Mouse (Mus musculus) Patski (cell line): ENCODE data around the gene Vcan. TPM values are rescaled to one million over a fixed set of nuclear protein-coding genes. Genes with fewer than 3 reads are reported as not detected.

Source experiments
- ATAC-seq: fragments of 100-300 bp; one replicate; pipeline ENCODE4 v1.8.0; 2021
- CTCF ChIA-PET: fragments of 350-600 bp; sonication (Branson Sonifier 250); formaldehyde crosslinking; loops from one replicate; lab custom pipeline; 2022; ENCODE audit warnings: inconsistent platforms; lab: Charles Lee
- POLR2A ChIA-PET: fragments of 350-600 bp; sonication (Branson Sonifier 250); formaldehyde crosslinking; loops from one replicate; lab custom pipeline; 2022; ENCODE audit warnings: antibody characterized with exemption, inconsistent platforms; lab: Charles Lee
- DNase-seq: peaks from one replicate; pipeline ENCODE4 v3.0.0-alpha.2; 2011; ENCODE audit warnings: low read depth, low spot score
- H3K27me3 ChIP-seq: fragments of 371-371 bp; one replicate; pipeline ENCODE4 v1.5.1; 2021
- CTCF ChIP-seq: fragments of 100-300 bp; IDR thresholded peaks from one replicate; pipeline ENCODE4 v1.5.1; 2021
- in situ Hi-C: fragments of 300-500 bp; cut with MboI; formaldehyde crosslinking; loops from 3 replicates; pipeline ENCODE4 v1.11.1; 2018; ENCODE audit warnings: low pct_unique_long_range_greater_than_20kb, mixed read lengths
- polyA plus RNA-seq: library from polyadenylated mRNA; unstranded; gene quantifications from one replicate; pipeline ENCODE4 v1.2.3, GENCODE M21; 2021

Vcan gene
- 13.0 TPM for polyA plus RNA-seq

DNA sequence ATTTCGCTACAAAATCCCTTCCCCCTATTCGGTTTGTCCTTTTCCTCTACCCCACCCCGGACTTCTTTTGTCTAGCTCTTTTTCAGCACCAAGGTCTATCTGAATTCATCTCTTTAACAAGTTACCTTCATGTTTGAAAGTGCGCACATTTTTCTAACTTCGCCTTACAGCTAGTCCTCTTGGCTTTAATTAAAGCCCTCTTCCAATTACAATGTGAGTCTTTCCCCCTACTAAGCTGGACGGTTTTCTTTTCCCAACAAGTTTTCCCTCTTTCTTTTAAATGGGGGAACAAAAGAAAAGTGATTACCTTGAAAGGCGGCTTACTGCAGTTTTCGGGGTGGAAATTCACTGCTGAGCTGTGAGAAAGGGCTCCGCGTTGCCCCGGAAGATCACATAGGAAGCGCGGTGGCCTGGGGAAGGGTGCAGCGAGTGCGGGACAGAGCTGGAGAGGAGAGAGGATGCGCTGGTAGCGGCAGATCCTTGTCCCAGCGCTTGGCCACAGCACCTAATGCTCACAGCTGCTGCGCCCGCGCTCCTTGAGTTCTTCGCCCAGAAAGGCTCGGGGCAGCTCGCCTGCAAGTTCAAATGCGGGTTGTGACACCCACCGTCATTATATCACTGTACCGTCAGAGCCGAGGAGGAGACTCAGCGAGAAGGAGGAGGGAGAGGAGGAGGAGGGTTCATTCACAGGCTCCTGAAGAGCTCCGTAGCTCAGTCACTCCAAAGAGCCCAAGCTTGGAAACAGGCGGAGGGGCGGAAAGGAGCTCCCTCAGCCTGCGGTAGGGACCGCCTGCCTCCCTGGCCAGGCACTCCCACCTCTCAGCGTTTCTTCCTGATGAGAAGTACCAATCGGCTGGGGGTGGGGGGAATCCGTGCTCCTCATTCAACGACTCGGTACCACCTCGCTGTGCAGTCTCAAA is at the start of gene Vcan:
TSS of gene Vcan (minus strand) at position 744 of the 920 bp plus-strand sequence.
- no peak for TF ChIP-seq CTCF
- ChIA-PET POLR2A (no interaction called here), CTCF (interaction anchor here (1.7 kb wide), 1 partner anchor 773 kb away, joined by 5 read pairs; no protein-coding TSS in a partner anchor)
- no peak for ATAC-seq
- no peak for DNase-seq
- in situ Hi-C loops: loop anchor here (5.0 to 10.0 kb wide), 2 partner anchors 350 to 793 kb away; no protein-coding TSS in a partner anchor
- no peaks in the 10 kb centered on the region for H3K27me3 ChIP-seq

DNA sequence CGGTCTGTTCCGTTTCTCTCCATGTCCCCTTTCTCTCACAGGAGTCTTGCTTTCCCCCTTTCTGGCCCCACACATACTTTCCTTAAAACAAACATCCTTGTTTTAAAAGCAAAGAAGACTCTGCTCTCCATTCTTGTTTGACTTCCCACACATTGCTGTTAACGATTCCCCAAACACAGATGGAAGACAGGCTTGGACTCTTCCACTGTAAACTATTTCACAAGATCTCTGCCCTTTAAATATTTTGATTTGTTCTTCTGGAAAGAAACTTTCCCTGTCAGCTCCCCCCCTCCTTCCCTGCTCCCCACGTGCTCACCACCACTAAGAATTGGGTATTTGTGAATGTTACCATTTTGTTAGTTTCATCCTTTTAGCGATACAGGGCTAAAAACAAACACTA is 49.2 kb upstream of the Vcan start:
- ATAC-seq: no peak
- no peak for DNase-seq
- H3K27me3 ChIP-seq: no peaks in the 10 kb centered on the region
- in situ Hi-C loops: no loop called here
- CTCF ChIA-PET: interaction anchor here (1.2 kb wide), 1 partner anchor 13 kb away, joined by 3 read pairs; no protein-coding TSS in a partner anchor
- TF ChIP-seq CTCF: no peak
- POLR2A ChIA-PET: no interaction called here

DNA sequence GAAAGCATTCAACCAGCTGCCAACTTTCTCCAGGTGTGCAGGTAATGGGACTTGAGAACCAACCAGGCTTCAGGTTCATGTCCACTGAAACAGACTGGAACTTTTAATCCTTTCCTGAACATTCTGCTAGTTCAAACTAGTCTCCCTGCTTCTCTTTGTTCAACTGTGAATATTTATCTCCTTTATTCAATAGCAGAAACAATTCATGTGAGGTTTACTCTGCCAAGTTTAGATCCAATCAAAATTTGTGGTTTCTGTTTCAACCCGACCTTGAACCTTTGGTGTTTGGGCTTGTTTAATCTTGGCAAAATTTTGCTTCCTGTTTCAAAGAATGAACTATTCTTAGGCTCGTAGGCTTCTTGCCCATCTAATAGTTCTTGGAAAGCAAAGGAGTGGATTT is 40.6 kb upstream of the Vcan start:
- DNase-seq (no peak), ATAC-seq (no peak)
- no peaks in the 10 kb centered on the region for H3K27me3 ChIP-seq
- TF ChIP-seq CTCF: no peak
- POLR2A ChIA-PET: no interaction called here
- in situ Hi-C loops: no loop called here
- CTCF ChIA-PET: no interaction called here

DNA sequence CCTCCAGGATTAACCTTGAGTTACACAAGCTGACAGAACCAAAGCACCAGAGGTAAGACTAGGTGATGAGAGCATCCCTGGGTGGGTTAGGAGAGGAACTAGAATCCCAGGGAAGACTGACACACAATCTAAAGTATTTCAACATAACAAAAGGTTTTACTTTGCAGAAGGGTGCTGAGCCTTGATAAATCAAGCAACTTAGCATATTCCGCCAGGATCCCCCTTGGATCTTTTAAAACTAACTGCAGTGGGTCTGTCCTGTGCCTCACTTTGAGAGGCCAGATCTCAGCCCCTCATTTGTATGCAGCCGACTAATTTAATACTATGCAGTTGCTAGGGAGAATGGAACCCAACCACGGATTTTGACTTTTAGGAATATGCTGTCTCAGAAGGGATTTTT is 38.0 kb upstream of the Vcan start:
- TF ChIP-seq CTCF: no peak
- ATAC-seq (no peak), DNase-seq (no peak)
- ChIA-PET POLR2A (no interaction called here), CTCF (interaction anchor here (1.2 to 1.4 kb wide), 2 partner anchors 41 to 735 kb away, joined by 3 read pairs; no protein-coding TSS in a partner anchor)
- no peaks in the 10 kb centered on the region for H3K27me3 ChIP-seq
- in situ Hi-C loops: no loop called here

DNA sequence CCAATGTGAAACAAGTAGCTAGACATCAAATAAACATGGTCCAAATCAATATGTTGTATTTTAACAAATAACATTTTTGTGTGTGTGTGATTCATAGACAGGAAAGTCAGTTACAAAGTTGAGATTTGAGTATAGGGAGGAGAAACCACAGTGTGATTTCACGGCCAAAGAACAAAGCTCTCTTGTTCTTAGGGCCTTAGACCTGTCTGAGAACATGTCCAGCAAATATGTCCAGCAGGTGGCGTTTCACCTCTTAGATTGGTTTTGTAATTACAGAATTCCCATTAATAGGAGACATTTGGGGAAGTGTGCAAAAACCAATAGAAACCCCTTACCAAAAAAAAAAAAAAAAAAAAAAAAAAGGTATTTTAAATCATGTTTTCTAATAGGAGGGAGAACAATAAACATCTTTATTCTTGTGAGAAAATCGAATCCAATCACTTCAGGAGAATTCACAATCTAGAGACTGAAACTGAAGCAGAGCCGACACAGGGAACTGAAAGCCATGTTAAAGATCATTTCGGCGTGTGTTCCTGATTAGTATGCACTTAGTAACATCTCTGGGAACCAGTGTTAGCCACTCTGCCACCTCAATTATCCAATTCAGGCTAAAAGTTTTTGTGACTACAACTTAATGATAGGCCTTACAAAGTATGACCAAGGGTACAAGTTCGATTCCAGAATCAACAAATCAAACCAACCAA is 37.1 kb upstream of the Vcan start:
- TF ChIP-seq CTCF: peak; percentile 63
- DNase-seq (peak; percentile 15), ATAC-seq (no peak)
- in situ Hi-C loops: no loop called here
- POLR2A ChIA-PET: interaction anchor here (0.6 to 0.7 kb wide), 2 partner anchors 610 to 1061 kb away, joined by 3 read pairs; no protein-coding TSS in a partner anchor
- CTCF ChIA-PET: interaction anchor here (0.6 to 1.5 kb wide), 13 partner anchors 12 to 1061 kb away, joined by 3 to 4 read pairs (median 3); no protein-coding TSS in a partner anchor
- no peaks in the 10 kb centered on the region for H3K27me3 ChIP-seq

DNA sequence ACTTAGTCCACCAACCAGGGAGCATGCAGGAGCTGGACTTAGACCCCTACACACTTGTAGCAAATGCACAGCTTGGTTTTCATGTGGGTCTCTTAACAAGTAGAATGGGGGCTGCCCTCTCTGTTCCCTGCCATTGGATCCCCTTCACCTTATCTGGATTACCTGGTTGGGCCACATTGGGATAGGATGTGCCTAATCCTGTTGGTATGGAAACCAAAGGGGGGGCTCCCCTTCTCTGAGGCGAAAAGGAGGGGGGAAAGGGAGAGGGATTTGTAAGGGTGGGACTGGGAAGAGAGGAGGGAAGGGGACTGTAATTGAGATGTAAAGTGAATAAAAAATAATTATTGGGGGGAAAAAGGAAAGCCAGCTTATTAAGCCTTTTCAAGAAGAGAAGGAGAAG is 35.5 kb upstream of the Vcan start:
- no peak for TF ChIP-seq CTCF
- ChIA-PET POLR2A (interaction anchor here (0.7 to 1.2 kb wide), 2 partner anchors 9 to 1019 kb away, joined by 3 to 8 read pairs; no protein-coding TSS in a partner anchor), CTCF (interaction anchor here (0.9 to 1.2 kb wide), 3 partner anchors 18 to 1045 kb away, joined by 3 read pairs; no protein-coding TSS in a partner anchor)
- DNase-seq (no peak), ATAC-seq (no peak)
- in situ Hi-C loops: no loop called here
- H3K27me3 ChIP-seq: no peaks in the 10 kb centered on the region

DNA sequence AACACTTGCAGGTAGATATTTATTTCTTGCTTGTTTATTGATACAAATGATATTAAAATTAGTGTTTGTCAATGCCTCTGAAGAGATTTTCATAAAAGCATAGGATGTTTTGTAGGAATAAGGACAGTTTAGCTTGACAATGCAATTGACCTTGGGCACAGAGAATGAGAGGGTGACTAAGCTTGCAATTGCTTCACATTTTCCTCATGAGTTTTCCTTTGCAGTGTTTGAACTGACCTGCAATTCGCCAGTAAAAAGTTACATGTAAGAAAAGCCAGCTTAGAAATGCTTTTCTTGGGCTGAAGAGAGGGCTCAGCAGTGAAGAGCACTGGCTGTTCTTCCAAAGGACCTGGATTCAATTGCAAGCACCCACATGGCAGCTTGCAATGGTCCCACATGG is 34.8 kb upstream of the Vcan start:
- in situ Hi-C loops: no loop called here
- ChIA-PET POLR2A (interaction anchor here (1.2 kb wide), 1 partner anchor 8 kb away, joined by 8 read pairs; no protein-coding TSS in a partner anchor), CTCF (interaction anchor here (0.6 to 1.2 kb wide), 4 partner anchors 18 to 1046 kb away, joined by 3 read pairs; no protein-coding TSS in a partner anchor)
- DNase-seq (no peak), ATAC-seq (no peak)
- H3K27me3 ChIP-seq: no peaks in the 10 kb centered on the region
- TF ChIP-seq CTCF: no peak

DNA sequence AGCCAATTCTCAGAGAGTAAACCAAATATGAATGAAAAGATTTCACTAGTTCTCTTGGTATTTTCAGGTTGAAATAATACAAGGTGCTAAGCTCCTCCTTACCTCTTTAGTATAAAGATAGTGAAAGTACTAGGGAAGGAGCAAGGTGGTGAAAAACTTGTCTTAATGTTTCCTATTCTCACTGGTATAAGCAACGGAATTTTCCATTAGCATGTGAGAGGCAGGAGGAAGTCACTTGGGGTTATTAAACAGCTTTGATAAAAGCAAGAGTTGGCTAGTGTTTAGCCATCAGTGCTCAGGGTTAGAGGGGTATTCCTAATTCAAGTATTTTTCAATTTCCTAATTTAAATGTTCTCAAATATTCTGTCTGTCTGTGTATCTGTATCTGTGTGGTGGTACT is 24.2 kb upstream of the Vcan start:
- no peak for ATAC-seq
- in situ Hi-C loops: no loop called here
- ChIA-PET CTCF (interaction anchor here (1.0 kb wide), 1 partner anchor 9 kb away, joined by 3 read pairs; no protein-coding TSS in a partner anchor), POLR2A (no interaction called here)
- TF ChIP-seq CTCF: no peak
- H3K27me3 ChIP-seq: no peaks in the 10 kb centered on the region
- DNase-seq: no peak

DNA sequence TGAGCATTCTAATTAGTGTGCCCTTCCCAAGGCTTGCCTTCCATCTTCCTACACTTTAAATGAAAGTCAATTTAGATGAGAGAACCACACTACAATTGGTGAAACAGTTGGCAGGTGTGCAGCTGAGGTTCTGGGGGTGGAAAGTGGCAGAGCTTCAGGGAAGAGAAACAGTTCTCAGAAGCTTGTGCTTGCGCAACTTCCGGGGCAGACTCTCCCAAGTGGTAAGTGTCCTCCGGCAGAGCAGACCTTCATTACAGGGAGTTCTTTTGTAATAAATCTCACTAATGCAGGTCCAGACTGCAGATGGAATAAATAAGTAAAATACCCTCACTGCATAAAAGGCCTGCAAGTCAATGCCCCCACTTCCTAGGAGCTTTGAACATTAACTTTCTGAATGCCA is 23.7 kb upstream of the Vcan start:
- ATAC-seq (no peak), DNase-seq (no peak)
- in situ Hi-C loops: no loop called here
- H3K27me3 ChIP-seq: no peaks in the 10 kb centered on the region
- ChIA-PET CTCF (interaction anchor here (1.0 kb wide), 1 partner anchor 9 kb away, joined by 3 read pairs; no protein-coding TSS in a partner anchor), POLR2A (no interaction called here)
- no peak for TF ChIP-seq CTCF

DNA sequence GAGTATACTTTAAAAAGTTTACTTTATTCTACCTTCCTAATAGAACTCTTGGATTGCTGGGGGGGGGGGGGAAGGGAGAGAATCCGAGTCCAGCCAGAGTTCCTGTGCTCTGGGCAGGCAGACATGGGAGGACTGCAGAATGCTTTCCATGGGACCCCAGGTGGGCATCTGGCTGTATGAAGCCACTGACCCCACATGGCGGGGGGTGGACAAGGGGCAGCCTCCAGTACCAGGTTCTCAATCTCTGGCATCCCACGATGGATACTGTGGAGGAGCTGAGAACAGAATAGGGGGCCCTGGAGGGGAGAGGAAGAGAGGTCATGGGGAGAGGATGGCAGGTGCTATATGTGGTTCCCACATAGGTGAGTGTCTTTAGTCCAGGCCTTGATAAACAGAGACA is 20.0 kb upstream of the Vcan start:
- in situ Hi-C loops: no loop called here

More for the DNA sequence above, 20.0 kb upstream of the Vcan start:
- TF ChIP-seq CTCF: no peak
- H3K27me3 ChIP-seq: no peaks in the 10 kb centered on the region
- ChIA-PET POLR2A (no interaction called here), CTCF (no interaction called here)
- DNase-seq (no peak), ATAC-seq (no peak)
